Mouse (Mus musculus): ENCODE data around the gene Ctsg.
"Not testable (repeated sequence)": the region's sequence is repeated elsewhere in the genome, so short reads cannot be mapped to it uniquely, and the experiment has no call there.

The Ctsg gene

GRCm38 (mm10) chr14:56103452-56103851 is 1.1 kb upstream of the Ctsg start:
- TF ChIP-seq CTCF (conservative IDR thresholded peaks at IDR 0.05; ENCODE audit: low read length) = no peak
- TF ChIP-seq POU5F1 (IDR thresholded peaks at IDR 0.05; ENCODE audit: borderline replicate concordance, low read length) = no peak
- TF ChIP-seq NANOG (IDR thresholded peaks at IDR 0.05; ENCODE audit: borderline replicate concordance, low read length) = no peak

DNA sequence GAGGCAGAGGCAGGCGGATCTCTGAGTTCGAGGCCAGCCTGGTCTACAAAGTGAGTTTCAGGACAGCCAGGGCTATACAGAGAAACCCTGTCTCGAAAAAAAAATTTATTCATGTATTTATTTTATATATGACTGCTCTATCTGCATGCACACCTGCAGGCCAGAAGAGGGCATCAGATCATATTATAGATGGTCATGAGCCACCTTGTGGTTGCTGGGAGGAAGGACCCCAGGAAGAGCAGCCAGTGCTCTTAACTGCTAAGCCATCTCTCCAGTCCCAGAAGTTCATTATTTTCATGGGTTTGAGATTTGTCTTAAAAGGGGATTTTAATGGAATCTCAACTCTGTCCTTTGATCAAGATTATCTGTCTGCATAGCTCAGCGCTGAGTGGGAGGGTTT is 3.4 kb downstream of the Ctsg start:
- TF ChIP-seq CTCF (conservative IDR thresholded peaks at IDR 0.05; ENCODE audit: low read length) (peak; percentile 58), POU5F1 (IDR thresholded peaks at IDR 0.05; ENCODE audit: borderline replicate concordance, low read length) (no peak)
- Histone ChIP-seq H3K36me3 (ENCODE audit: insufficient read depth, low read length) (no peaks in the 10 kb centered on the region), H3K9me3 (ENCODE audit: low read length) (no peaks in the 10 kb centered on the region)

More at GRCm38 (mm10) chr14:56103452-56103851, 1.1 kb upstream of the Ctsg start:
- Histone ChIP-seq H3K4me1 (replicated peaks; ENCODE audit: low read depth, low read length) (peaks cover 10% of the 10 kb centered on the region; the same call in 1 of the 2 replicates), H3K27me3 (ENCODE audit: insufficient read depth, low read length) (0 out of 2 replicates have a peak, but pooled peaks cover 3% of the 10 kb centered on the region), H3K4me3 (replicated peaks; ENCODE audit: low read length) (no peak overlapping the region), H3K36me3 (ENCODE audit: insufficient read depth, low read length) (no peaks in the 10 kb centered on the region), H3K9me3 (ENCODE audit: low read length) (no peaks in the 10 kb centered on the region)

DNA sequence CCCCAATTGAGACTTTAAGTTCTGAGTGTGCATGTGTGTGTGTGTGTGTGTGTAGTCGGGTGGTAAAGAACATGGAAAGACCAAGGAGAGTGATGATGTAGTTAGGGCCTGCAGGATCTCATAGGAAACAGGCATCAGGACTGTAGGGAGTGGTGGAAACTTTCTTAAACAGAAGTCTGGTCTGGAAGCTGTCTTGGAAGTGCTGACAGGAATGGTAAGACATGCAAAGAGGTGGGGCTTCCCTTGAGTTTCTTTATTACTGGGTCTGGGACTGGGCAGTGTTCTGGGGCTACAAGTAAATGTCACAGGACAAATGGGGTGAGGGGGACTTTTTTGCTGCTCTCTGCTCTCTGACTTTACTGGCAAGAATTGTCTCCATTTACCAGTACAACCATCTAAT is 4.8 kb downstream of the Ctsg start:
- TF ChIP-seq CTCF (conservative IDR thresholded peaks at IDR 0.05; ENCODE audit: low read length) (no peak), NANOG (IDR thresholded peaks at IDR 0.05; ENCODE audit: borderline replicate concordance, low read length) (no peak), POU5F1 (IDR thresholded peaks at IDR 0.05; ENCODE audit: borderline replicate concordance, low read length) (no peak)
- no peak overlapping the region for H3K4me3 ChIP-seq (replicated peaks; ENCODE audit: low read length)
- H3K36me3 ChIP-seq (ENCODE audit: insufficient read depth, low read length) = no peaks in the 10 kb centered on the region
- 0 out of 2 replicates have a peak, but pooled peaks cover 3% of the 10 kb centered on the region for H3K27me3 ChIP-seq (ENCODE audit: insufficient read depth, low read length)
- peaks cover 10% of the 10 kb centered on the region; the same call in 1 of the 2 replicates for H3K4me1 ChIP-seq (replicated peaks; ENCODE audit: low read depth, low read length)
- H3K9me3 ChIP-seq (ENCODE audit: low read length) = no peaks in the 10 kb centered on the region

More for the DNA sequence above, 3.4 kb downstream of the Ctsg start:
- H3K4me3 ChIP-seq (replicated peaks; ENCODE audit: low read length) = no peak overlapping the region
- peaks cover 10% of the 10 kb centered on the region; the same call in 1 of the 2 replicates for H3K4me1 ChIP-seq (replicated peaks; ENCODE audit: low read depth, low read length)
- H3K27me3 ChIP-seq (ENCODE audit: insufficient read depth, low read length) = 0 out of 2 replicates have a peak, but pooled peaks cover 3% of the 10 kb centered on the region

DNA sequence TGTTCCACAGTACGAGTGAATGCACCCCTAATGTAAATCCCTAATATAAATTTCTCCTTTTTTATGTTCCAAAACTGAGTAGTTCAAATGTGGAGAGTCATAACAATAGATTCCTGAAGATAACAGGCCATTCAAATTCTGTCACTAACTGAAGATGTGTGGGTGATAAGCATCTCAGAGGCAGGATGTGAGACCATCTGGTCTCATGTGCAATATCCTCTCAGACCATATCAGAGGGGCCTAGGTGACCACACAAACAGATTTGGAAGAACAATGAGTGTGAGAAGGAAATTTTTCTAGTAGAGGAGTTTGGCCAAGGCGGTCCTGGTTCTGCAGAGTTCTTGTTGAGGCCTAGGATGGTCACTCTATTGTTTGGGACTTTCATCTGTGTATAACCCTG is 9.0 kb downstream of the Ctsg start:
- no peak for TF ChIP-seq NANOG (IDR thresholded peaks at IDR 0.05; ENCODE audit: borderline replicate concordance, low read length)
- TF ChIP-seq CTCF (conservative IDR thresholded peaks at IDR 0.05; ENCODE audit: low read length) = no peak
- TF ChIP-seq POU5F1 (IDR thresholded peaks at IDR 0.05; ENCODE audit: borderline replicate concordance, low read length) = no peak
- H3K36me3 ChIP-seq (ENCODE audit: insufficient read depth, low read length) = no peaks in the 10 kb centered on the region
- no peaks in the 10 kb centered on the region for H3K27me3 ChIP-seq (ENCODE audit: insufficient read depth, low read length)
- H3K4me3 ChIP-seq (replicated peaks; ENCODE audit: low read length) = no peak overlapping the region
- H3K4me1 ChIP-seq (replicated peaks; ENCODE audit: low read depth, low read length) = no peaks in the 10 kb centered on the region
- no peaks in the 10 kb centered on the region for H3K9me3 ChIP-seq (ENCODE audit: low read length)

GRCm38 (mm10) chr14:56086711-56087110 is 15.7 kb downstream of the Ctsg start:
- Histone ChIP-seq H3K36me3 (ENCODE audit: insufficient read depth, low read length) (no peaks in the 10 kb centered on the region), H3K4me3 (replicated peaks; ENCODE audit: low read length) (no peak overlapping the region), H3K9me3 (ENCODE audit: low read length) (no peaks in the 10 kb centered on the region), H3K4me1 (replicated peaks; ENCODE audit: low read depth, low read length) (no peaks in the 10 kb centered on the region), H3K27me3 (ENCODE audit: insufficient read depth, low read length) (no peaks in the 10 kb centered on the region)
- TF ChIP-seq CTCF (conservative IDR thresholded peaks at IDR 0.05; ENCODE audit: low read length) = no peak

- H3K36me3 ChIP-seq (ENCODE audit: insufficient read depth, low read length) = no peaks in the 10 kb centered on the region
- no peak for TF ChIP-seq POU5F1 (IDR thresholded peaks at IDR 0.05; ENCODE audit: borderline replicate concordance, low read length)
- no peak for TF ChIP-seq NANOG (IDR thresholded peaks at IDR 0.05; ENCODE audit: borderline replicate concordance, low read length)
- H3K9me3 ChIP-seq (ENCODE audit: low read length) = no peaks in the 10 kb centered on the region
- H3K4me1 ChIP-seq (replicated peaks; ENCODE audit: low read depth, low read length) = no peaks in the 10 kb centered on the region
- no peaks in the 10 kb centered on the region for H3K27me3 ChIP-seq (ENCODE audit: insufficient read depth, low read length)
- no peak within 1 kb of the TSS for H3K4me3 ChIP-seq (replicated peaks; ENCODE audit: low read length)
Observed at GRCm38 (mm10) chr14:56085167-56085566, 17.2 kb downstream of the Ctsg start, which contains the start of gene Mcpt8. Mcpt8 (minus strand) TSS chr14:56085273.

DNA sequence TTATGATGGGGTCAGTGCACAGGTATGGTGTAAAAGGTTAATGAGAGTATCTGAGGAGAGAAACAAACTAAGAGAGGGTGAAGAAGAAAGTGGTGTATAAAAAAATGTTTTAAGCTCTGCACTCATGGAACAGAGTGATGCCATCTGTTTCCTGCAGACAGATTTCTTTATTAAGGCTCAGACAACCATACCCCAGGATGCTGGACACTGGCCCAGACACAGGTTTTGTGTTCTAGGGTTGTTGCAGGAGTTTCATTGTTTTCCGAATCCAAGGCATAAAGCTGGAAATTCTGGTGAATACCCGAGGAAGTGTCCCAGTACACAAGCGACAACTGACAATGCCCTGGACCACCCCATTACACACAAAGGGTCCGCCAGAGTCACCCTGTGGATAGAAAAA is 20.4 kb downstream of the Ctsg start:
- H3K36me3 ChIP-seq (ENCODE audit: insufficient read depth, low read length) = no peaks in the 10 kb centered on the region
- no peaks in the 10 kb centered on the region for H3K9me3 ChIP-seq (ENCODE audit: low read length)
- H3K4me1 ChIP-seq (replicated peaks; ENCODE audit: low read depth, low read length) = no peaks in the 10 kb centered on the region
- no peaks in the 10 kb centered on the region for H3K27me3 ChIP-seq (ENCODE audit: insufficient read depth, low read length)
- TF ChIP-seq NANOG (IDR thresholded peaks at IDR 0.05; ENCODE audit: borderline replicate concordance, low read length) (no peak), POU5F1 (IDR thresholded peaks at IDR 0.05; ENCODE audit: borderline replicate concordance, low read length) (no peak), CTCF (conservative IDR thresholded peaks at IDR 0.05; ENCODE audit: low read length) (no peak)
- H3K4me3 ChIP-seq (replicated peaks; ENCODE audit: low read length) = no peak overlapping the region

GRCm38 (mm10) chr14:56062213-56062612 is 40.2 kb downstream of the Ctsg start, which contains the start of gene Mcpt4:
Mcpt4 (minus strand) TSS chr14:56062313.
- H3K4me1 ChIP-seq (replicated peaks; ENCODE audit: low read depth, low read length); H3K36me3 ChIP-seq (ENCODE audit: insufficient read depth, low read length); H3K27me3 ChIP-seq (ENCODE audit: insufficient read depth, low read length): not testable (repeated sequence)

GRCm38 (mm10) chr14:56057722-56058121 is 44.7 kb downstream of the Ctsg start:
- no peaks in the 10 kb centered on the region for H3K4me1 ChIP-seq (replicated peaks; ENCODE audit: low read depth, low read length)
- TF ChIP-seq POU5F1 (IDR thresholded peaks at IDR 0.05; ENCODE audit: borderline replicate concordance, low read length) (no peak), NANOG (IDR thresholded peaks at IDR 0.05; ENCODE audit: borderline replicate concordance, low read length) (no peak), CTCF (conservative IDR thresholded peaks at IDR 0.05; ENCODE audit: low read length) (no peak)
- no peak overlapping the region for H3K4me3 ChIP-seq (replicated peaks; ENCODE audit: low read length)
- no peaks in the 10 kb centered on the region for H3K36me3 ChIP-seq (ENCODE audit: insufficient read depth, low read length)
- H3K9me3 ChIP-seq (ENCODE audit: low read length) = no peaks in the 10 kb centered on the region
- peaks cover 9% of the 10 kb centered on the region; the same call in 1 of the 2 replicates for H3K27me3 ChIP-seq (ENCODE audit: insufficient read depth, low read length)

More at GRCm38 (mm10) chr14:56062213-56062612, 40.2 kb downstream of the Ctsg start, which contains the start of gene Mcpt4:
- not testable (repeated sequence) for H3K4me3 ChIP-seq (replicated peaks; ENCODE audit: low read length); H3K9me3 ChIP-seq (ENCODE audit: low read length)

Measured in E14TG2a.4 (cell line).